Mouse (Mus musculus) colon, adult 2 months (tissue): ENCODE data around the gene Aqr. TPM values are rescaled to one million over a fixed set of nuclear protein-coding genes. Genes with fewer than 3 reads are reported as not detected.

Experiments
- polyA plus RNA-seq: library from polyadenylated mRNA; depleted of rRNA; stranded (reverse); fragments of >200 nt; gene quantifications from 2 replicates; pipeline ENCODE4 v1.2.3, GENCODE M21; 2012; rRNA removed

Gene Aqr
- polyA plus RNA-seq = 13.1 and 13.3 TPM in 2 replicates

DNA sequence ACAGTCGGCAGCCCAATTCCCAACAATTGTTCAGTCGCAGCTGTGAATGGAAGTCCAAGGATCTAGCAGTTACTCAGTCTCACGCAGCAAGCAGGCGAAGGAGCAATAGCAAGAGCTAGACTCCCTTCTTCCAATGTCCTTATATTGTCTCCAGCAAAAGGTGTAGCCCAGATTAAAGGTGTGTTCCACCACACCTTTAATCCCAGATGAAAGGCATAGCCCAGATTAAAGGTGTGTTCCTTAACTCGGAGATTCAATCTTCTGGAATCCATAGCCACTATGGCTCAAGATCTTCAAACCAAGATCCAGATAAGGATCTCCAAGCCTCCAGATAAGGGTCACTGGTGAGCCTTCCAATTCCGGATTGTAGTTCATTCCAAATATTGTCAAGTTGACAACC is at the start of gene Aqr:
Gene Aqr, minus strand, starts transcription at position 101 of the 400 bp plus-strand sequence.

GRCm38 (mm10) chr2:114200932-114201559 is 14.2 kb upstream of the Aqr start, which contains the start of gene Zfp770:
TSS of gene Zfp770 (minus strand) at chr2:114201469.

GRCm38 (mm10) chr2:114052696-114053598 is 133.9 kb downstream of the Aqr start, which contains the start of gene Actc1:
TSS of gene Actc1 (minus strand) at chr2:114053548.

Other genes with a start within 250 kb of the Aqr start
- 0.12 and 0.35 TPM in 2 replicates for gene Gjd2, start 173.4 kb downstream of the Aqr start, polyA plus RNA-seq
- gene Actc1, start 133.5 kb downstream of the Aqr start, polyA plus RNA-seq = 3.5 and 6.1 TPM in 2 replicates
- gene Zfp770, start 14.4 kb upstream of the Aqr start, polyA plus RNA-seq = 0.32 and 0.48 TPM in 2 replicates